Mouse (Mus musculus) lung, embryonic 14.5 days (tissue): ENCODE results near the gene Ifit2. TPM values are rescaled to one million over a fixed set of nuclear protein-coding genes. Genes with fewer than 3 reads are reported as not detected.
"Not testable (repeated sequence)": the region's sequence is repeated elsewhere in the genome, so short reads cannot be mapped to it uniquely, and the experiment has no call there.

Experiments
- ATAC-seq: fragments of 200-750 bp; cut with Nextera tagmentation; 2 replicates; pipeline ENCODE4 v1.8.0; 2017; ENCODE audit warnings: mild to moderate bottlenecking, moderate TSS enrichment, moderate library complexity; ENCODE audit not compliant: insufficient read depth
- DNase-seq: peaks from one replicate; pipeline ENCODE4 v3.0.0-alpha.2; 2015
- H3K27ac ChIP-seq: fragments of 300-500 bp; sonication (generic); 2 replicates; pipeline ENCODE4 v1.5.1; 2014; ENCODE audit warnings: low read depth, mild to moderate bottlenecking, moderate library complexity
- H3K27me3 ChIP-seq: fragments of 300-500 bp; sonication (generic); 2 replicates; pipeline ENCODE4 v1.6.1; 2014; ENCODE audit warnings: low read length, control low read depth; ENCODE audit not compliant: insufficient read depth
- H3K36me3 ChIP-seq: fragments of 300-500 bp; sonication (generic); 2 replicates; pipeline ENCODE4 v1.6.1; 2014; ENCODE audit warnings: control low read depth; ENCODE audit not compliant: insufficient read depth
- H3K4me1 ChIP-seq: fragments of 300-500 bp; sonication (generic); 2 replicates; pipeline ENCODE4 v1.6.1; 2014; ENCODE audit warnings: antibody characterized with exemption, control low read depth; ENCODE audit not compliant: insufficient read depth
- H3K4me2 ChIP-seq: fragments of 300-500 bp; sonication (generic); 2 replicates; pipeline ENCODE4 v1.6.1; 2014; ENCODE audit warnings: mild to moderate bottlenecking
- H3K4me3 ChIP-seq: fragments of 300-500 bp; sonication (generic); 2 replicates; pipeline ENCODE4 v1.5.1; 2014; ENCODE audit warnings: low read depth, low read length
- H3K9ac ChIP-seq: fragments of 300-500 bp; sonication (generic); 2 replicates; pipeline ENCODE4 v1.6.1; 2014
- H3K9me3 ChIP-seq: fragments of 300-500 bp; sonication (generic); 2 replicates; pipeline ENCODE4 v1.6.1; 2016; ENCODE audit warnings: low read depth, low read length, control low read depth
- CTCF ChIP-seq: IDR thresholded peaks from 2 replicates; pipeline ENCODE4 v1.5.1; 2016; ENCODE audit warnings: antibody characterized with exemption, low read depth
- whole genome bisulfite sequencing: fragments of 180-500 bp; shearing (Covaris S2); extraction: QIAGEN DNeasy Blood & Tissue Kit; methylation state at CpG from one replicate; pipeline ENCODE4 v1.1.7; 2014; 5-methylcytosine and 5-hydroxymethylcytosine counted together
- polyA plus RNA-seq: library from polyadenylated mRNA; unstranded; fragments of >200 nt; fragmentation: Nextera tagmentation; extraction: Ambion mirVana; gene quantifications from 2 replicates; pipeline ENCODE4 v1.2.1, GENCODE M21; 2014

Ifit2 gene
- polyA plus RNA-seq, 1 experiment from 2014 or later = 15.5 TPM

DNA sequence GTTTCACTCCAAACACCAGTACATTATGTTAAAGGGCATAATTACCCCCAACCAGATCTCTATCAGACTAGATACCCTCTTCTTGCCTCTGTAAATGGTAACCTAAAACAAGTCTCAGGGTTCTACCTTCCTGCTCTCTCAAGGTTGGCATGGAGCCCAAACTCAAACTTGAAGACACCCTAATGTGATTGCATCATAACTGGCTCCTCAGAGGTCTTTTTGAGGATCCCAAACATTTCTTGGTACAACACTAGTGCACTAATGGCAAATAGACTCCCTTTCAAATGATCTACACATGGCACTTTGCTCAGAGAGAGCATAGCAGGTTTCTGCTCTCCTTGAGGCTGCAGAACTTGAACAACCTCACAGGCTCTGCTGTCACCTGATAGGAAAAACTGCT lies 46.3 kb downstream of the Ifit2 start:
- H3K27me3 ChIP-seq = no peaks in the 10 kb centered on the region
- no peaks in the 10 kb centered on the region for H3K9me3 ChIP-seq
- no peak for ATAC-seq
- no peak for DNase-seq
- no peak overlapping the region for H3K9ac ChIP-seq
- TF ChIP-seq CTCF = no peak
- H3K36me3 ChIP-seq = no peaks in the 10 kb centered on the region
- H3K4me1 ChIP-seq = no peaks in the 10 kb centered on the region
- H3K4me3 ChIP-seq = no peak overlapping the region
- H3K4me2 ChIP-seq = no peak overlapping the region
- no peak overlapping the region for H3K27ac ChIP-seq

DNA sequence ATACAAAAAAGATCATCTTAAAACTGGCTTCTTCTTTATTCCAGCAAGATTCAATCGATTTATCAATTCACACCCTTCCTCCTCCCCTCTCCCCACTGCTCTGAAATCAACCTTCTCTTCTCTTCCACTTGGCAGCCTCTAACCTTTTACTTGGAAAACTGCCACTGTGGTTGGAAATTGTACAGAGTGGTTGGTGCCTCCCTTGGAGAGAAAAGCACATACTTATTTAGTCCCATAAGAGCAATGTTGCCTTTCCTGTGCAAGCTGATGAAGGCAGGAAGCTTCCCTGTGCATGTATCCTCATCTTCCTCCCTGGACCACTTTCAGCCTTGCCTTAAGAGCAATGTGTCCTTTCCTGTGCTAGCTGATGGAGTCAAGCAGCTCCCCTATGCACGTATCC lies 47.8 kb downstream of the Ifit2 start:
- 64% methylated on average over 2 of the region's 2 CpGs for WGBS
- H3K4me2 ChIP-seq = no peak overlapping the region
- no peaks in the 10 kb centered on the region for H3K36me3 ChIP-seq
- DNase-seq = peak; percentile 88
- no peaks in the 10 kb centered on the region for H3K27me3 ChIP-seq
- TF ChIP-seq CTCF = no peak
- peak; percentile 54; the same call in 1 of the 2 replicates for ATAC-seq
- H3K4me3 ChIP-seq = no peak overlapping the region
- no peak overlapping the region for H3K27ac ChIP-seq
- no peaks in the 10 kb centered on the region for H3K9me3 ChIP-seq
- H3K9ac ChIP-seq = no peak overlapping the region
- H3K4me1 ChIP-seq = no peaks in the 10 kb centered on the region

DNA sequence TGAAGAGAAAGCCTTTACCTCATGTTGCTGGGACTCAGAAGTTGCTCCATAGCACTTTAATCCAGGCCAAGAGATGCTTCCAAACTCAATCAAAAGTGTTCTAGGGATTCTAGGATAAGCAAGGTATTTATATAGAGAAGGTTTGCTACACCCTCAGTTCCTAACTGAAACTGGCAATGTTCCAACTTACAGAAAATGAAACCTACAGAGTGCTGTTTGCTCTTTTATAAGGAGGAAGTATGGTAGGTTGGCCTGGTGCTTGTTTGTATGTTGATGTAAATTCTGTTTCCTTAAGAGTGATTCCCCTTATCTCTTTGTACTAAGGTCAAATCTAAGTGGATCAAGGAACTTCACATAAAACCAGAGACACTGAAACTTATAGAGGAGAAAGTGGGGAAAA lies 48.8 kb downstream of the Ifit2 start:
- not testable (repeated sequence) for H3K9me3 ChIP-seq, H3K27ac ChIP-seq, H3K27me3 ChIP-seq, H3K9ac ChIP-seq, ATAC-seq, H3K36me3 ChIP-seq, H3K4me1 ChIP-seq, H3K4me2 ChIP-seq, H3K4me3 ChIP-seq
- peak; percentile 60 for DNase-seq

DNA sequence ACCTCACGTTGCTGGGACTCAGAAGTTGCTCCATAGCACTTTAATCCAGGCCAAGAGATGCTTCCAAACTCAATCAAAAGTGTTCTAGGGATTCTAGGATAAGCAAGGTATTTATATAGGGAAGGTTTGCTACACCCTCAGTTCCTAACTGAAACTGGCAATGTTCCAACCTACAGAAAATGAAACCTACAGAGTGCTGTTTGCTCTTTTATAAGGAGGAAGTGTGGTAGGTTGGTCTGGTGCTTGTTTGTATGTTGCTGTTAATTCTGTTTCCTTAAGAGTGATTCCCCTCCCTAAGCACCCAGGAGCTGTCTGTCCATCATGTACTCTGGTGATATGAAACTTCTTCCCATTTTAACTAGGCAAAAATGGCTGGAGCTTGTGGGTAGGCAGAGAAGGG lies 51.4 kb downstream of the Ifit2 start, which contains the start of gene Ifit1bl1:
Ifit1bl1 (minus strand) TSS at position 69 of the 400 bp plus-strand sequence.
- H3K4me2 ChIP-seq, H3K27me3 ChIP-seq, ATAC-seq, H3K27ac ChIP-seq, H3K9me3 ChIP-seq, H3K9ac ChIP-seq, H3K4me3 ChIP-seq, H3K36me3 ChIP-seq, H3K4me1 ChIP-seq: not testable (repeated sequence)
- 37% methylated on average over 1 of the region's 1 CpGs for WGBS
- peak; percentile 57 for DNase-seq

DNA sequence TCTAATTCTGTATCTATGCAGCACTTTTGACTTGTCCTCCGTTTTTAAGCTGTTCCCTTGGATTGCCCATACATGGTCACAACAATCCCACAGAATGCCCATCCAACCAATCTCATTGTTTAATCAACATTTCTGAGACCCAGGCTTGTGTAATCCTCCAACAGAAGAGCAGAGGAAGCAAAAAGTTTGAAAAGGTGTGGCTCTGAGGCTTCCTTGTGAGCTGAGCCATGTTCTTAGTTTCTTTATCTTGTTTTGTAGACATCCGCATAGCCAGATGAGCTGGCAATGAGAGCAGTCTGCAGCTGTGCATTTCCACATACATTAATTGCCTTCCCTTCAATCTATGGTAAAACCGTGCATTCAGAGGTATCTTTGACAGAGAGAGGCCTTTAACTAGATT lies 55.0 kb downstream of the Ifit2 start:
- Histone ChIP-seq H3K27me3 (no peaks in the 10 kb centered on the region), H3K36me3 (no peaks in the 10 kb centered on the region), H3K4me3 (no peak overlapping the region), H3K9ac (no peak overlapping the region), H3K27ac (no peak overlapping the region), H3K4me2 (no peak overlapping the region), H3K9me3 (no peaks in the 10 kb centered on the region), H3K4me1 (no peaks in the 10 kb centered on the region)
- ATAC-seq (no peak), DNase-seq (no peak)
- TF ChIP-seq CTCF = no peak
- 84% methylated on average over 3 of the region's 3 CpGs for WGBS

DNA sequence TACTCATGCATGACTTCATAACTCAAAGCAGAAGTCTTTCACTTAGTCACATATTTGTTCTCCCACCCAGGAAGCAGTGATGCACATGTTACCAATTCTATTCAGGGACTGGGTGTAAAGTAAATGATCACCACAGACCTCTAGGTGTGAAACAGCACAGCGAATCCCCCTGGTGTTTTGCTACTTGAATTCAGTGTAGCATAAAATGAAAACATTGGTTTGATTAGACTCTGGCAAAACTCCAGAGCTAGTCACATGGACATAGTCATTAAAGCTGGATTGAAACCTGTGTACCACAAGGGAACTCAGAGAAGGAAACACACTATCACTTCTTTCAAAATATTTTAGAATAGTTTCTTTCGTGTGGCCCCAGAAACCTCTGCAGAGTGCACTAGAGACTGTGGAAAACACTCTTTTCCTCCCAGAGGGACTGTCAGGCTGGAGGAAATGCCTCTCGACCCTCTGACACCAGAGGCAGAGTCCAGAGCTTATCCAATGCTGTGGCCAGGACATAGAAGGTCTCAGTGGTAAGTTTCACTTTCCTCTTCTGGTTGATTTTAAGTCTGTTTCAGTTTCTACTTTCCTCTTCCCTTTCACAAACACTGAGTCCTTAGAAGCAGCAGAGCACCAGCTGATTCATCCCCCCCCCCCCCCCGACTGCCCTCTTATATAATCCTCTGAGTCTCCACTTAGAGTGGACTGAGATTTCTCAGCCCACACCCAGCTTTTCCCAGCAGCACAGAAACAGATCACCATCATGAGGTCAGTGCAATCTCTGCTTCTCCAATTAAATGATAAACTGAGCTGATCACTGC lies 57.0 kb downstream of the Ifit2 start, which contains the start of gene Ifit3b:
Ifit3b (plus strand) TSS at position 734 of the 815 bp plus-strand sequence.
- H3K4me2 ChIP-seq, H3K27me3 ChIP-seq, ATAC-seq, H3K27ac ChIP-seq, H3K36me3 ChIP-seq, H3K9ac ChIP-seq, H3K4me3 ChIP-seq, H3K4me1 ChIP-seq, H3K9me3 ChIP-seq: not testable (repeated sequence)
- 39% methylated on average over 4 of the region's 4 CpGs for whole genome bisulfite sequencing
- peak; percentile 37 for DNase-seq

DNA sequence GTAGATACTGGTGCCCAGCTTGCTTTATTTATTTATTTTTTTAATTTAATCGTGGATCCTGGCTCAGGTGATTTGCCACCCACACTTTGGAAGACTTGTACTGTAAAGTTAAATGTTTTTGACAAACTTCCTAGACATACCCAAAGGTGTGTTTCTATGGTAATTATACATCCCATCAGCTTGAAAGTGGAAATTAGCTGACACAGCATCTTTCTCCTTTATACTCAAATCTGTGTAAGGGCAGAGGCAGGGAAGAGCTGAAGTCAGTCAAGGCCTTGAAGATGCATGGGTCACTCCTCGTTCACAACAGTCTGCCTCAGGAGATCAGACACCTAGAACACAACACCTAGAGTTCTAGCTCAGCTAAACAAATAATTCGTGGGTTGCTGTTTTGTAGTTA lies 59.6 kb downstream of the Ifit2 start:
- WGBS = 61% methylated on average over 3 of the region's 3 CpGs
- H3K36me3 ChIP-seq, H3K4me1 ChIP-seq, H3K27ac ChIP-seq, H3K4me3 ChIP-seq, H3K9ac ChIP-seq, H3K4me2 ChIP-seq, DNase-seq, H3K9me3 ChIP-seq, H3K27me3 ChIP-seq, ATAC-seq: not testable (repeated sequence)

DNA sequence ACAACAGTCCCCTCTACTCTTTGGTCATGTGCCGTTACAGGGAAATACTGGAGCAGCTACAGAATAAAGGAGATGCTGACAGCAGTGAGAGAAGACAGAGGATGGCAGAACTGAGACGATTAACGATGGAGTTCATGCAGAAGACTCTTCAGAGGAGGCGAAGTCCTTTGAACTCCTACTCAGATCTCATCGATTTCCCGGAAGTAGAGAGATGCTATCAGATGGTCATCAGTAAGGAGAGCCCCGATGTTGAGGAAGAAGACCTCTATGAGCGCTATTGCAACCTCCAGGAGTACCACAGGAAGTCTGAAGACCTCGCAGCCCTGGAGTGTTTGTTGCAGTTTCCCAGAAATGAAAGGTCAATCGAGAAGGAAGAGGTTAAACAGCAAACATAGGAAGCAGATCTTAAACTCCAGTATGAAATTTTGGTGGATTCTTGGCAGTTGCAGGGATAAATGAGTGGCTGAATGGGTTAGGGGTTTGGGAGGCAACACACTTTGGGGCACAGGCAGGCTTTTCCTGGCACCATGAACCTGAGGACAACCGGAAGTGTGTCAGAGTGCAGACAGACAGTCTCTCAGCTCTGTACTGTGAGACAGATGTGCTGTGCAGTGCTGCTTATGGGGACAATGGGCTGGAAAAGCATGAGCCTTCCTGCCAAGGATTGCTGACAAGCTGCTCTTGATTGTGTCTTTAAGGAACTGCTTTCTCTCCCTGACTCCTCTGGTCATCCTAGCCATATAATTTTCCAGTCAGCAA lies 61.9 kb downstream of the Ifit2 start:
- not testable (repeated sequence) for ATAC-seq, H3K36me3 ChIP-seq, H3K4me2 ChIP-seq, H3K9me3 ChIP-seq, H3K27ac ChIP-seq, H3K27me3 ChIP-seq, H3K9ac ChIP-seq, DNase-seq, H3K4me3 ChIP-seq, H3K4me1 ChIP-seq
- 74% methylated on average over 5 of the region's 11 CpGs for WGBS
